ENCODE assay signal across 33 mouse cellular contexts in the genomic region with DNA sequence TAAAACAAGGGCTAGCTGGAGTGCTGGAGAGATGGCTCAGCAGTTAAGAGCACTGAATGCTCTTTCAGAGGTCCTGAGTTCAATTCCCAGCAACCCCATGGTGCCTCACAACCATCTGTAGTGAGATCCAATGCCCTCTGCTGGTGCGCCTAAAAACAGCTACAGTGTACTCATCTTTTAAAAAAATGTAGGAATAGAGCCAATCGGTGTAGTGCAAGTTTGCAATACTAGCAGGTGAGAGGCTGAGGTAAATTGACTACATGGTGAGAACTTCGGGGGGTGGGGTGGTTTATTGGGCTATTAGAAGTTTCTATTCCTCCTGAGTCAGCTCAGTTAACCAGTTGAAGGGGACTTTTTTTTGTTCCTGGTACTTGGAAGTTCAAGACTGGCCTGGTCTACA. TPM values are rescaled to one million over a fixed set of nuclear protein-coding genes. Genes with fewer than 3 reads are reported as not detected.
"Had no signal": no experiment of that assay in that cellular context is flagged by ENCODE, and none has a peak within 500 bp of the region (broad histone marks: within the 10 kb centered on the region; RNA-seq: fewer than 3 reads in every experiment).

No protein-coding gene starts in this region.

- DNase-seq: gastrocnemius, postnatal 14 days; gastrocnemius, postnatal 36 days; heart, adult 11 months; heart, adult 2 months; heart, postnatal 14 days; heart, postnatal 36 days; kidney, adult 11 months; kidney, adult 9 months; kidney, postnatal 14 days; kidney, postnatal 36 days; layer of hippocampus, postnatal 36 days; left cerebral cortex, postnatal 4 days; liver, embryonic 13.5 days had no signal

- ATAC-seq: hindbrain, postnatal 0 days had no signal

- H3K9me3 ChIP-seq: heart, embryonic 15.5 days; hindbrain, embryonic 13.5 days; hindbrain, embryonic 15.5 days; kidney, embryonic 15.5 days; limb, embryonic 13.5 days; limb, embryonic 15.5 days; liver, embryonic 13.5 days; liver, embryonic 15.5 days had no signal

- H3K4me3 ChIP-seq: heart, adult 2 months; heart, embryonic 13.5 days; heart, embryonic 15.5 days; hindbrain, embryonic 13.5 days; hindbrain, embryonic 15.5 days; kidney, embryonic 15.5 days; limb, embryonic 13.5 days; limb, embryonic 15.5 days; liver, embryonic 13.5 days; liver, embryonic 15.5 days had no signal

- H3K36me3 ChIP-seq: heart, embryonic 13.5 days; heart, embryonic 15.5 days; hindbrain, embryonic 13.5 days; hindbrain, embryonic 15.5 days; kidney, embryonic 15.5 days; limb, embryonic 13.5 days; limb, embryonic 15.5 days; liver, embryonic 13.5 days; liver, embryonic 15.5 days had no signal

- H3K9ac ChIP-seq: heart, embryonic 13.5 days; heart, embryonic 15.5 days; hindbrain, embryonic 13.5 days; hindbrain, embryonic 15.5 days; kidney, embryonic 15.5 days; limb, embryonic 13.5 days; limb, embryonic 15.5 days; liver, embryonic 13.5 days; liver, embryonic 15.5 days had no signal

- H3K27ac ChIP-seq: heart, adult 2 months; heart, embryonic 13.5 days; heart, embryonic 15.5 days; hindbrain, embryonic 13.5 days; hindbrain, embryonic 15.5 days; hindbrain, postnatal 0 days; kidney, embryonic 15.5 days; kidney, postnatal 0 days; limb, embryonic 13.5 days; limb, embryonic 15.5 days; liver, embryonic 13.5 days; liver, embryonic 15.5 days had no signal

- H3K27me3 ChIP-seq: hindbrain, embryonic 13.5 days; hindbrain, embryonic 15.5 days; liver, embryonic 13.5 days; liver, embryonic 15.5 days had no signal

- H3K4me2 ChIP-seq: heart, embryonic 11.5 days; heart, embryonic 13.5 days; heart, embryonic 15.5 days; hindbrain, embryonic 13.5 days; hindbrain, embryonic 15.5 days; kidney, embryonic 15.5 days; limb, embryonic 13.5 days; limb, embryonic 15.5 days; liver, embryonic 13.5 days; liver, embryonic 15.5 days had no signal

- H3K4me1 ChIP-seq: heart, embryonic 13.5 days; heart, embryonic 15.5 days; limb, embryonic 13.5 days; limb, embryonic 15.5 days; liver, embryonic 13.5 days; liver, embryonic 15.5 days had no signal

RNA-seq across cellular contexts. Expression of a gene that starts 7.3 kb away (rescaled TPM):
- total RNA-seq: hematopoietic stem cell, adult 5-6 weeks had no signal

RNA-seq across cellular contexts. Expression of a gene that starts 21.2 kb away (rescaled TPM):
- total RNA-seq: gastrocnemius, adult 18-20 months; gastrocnemius, adult 8-10 months; gastrocnemius, postnatal 36 days; heart, adult 2 months; heart, postnatal 14 days; heart, postnatal 36 days; liver, adult 2 months had no signal
- polyA plus RNA-seq: gonadal fat pad, adult 2 months; heart, adult 2 months; heart, embryonic 13.5 days; heart, embryonic 15.5 days; heart, postnatal 0 days; hindbrain, embryonic 11.5 days; kidney, embryonic 15.5 days; large intestine, adult 2 months; limb, embryonic 11.5 days; limb, embryonic 13.5 days; liver, adult 2 months; liver, embryonic 13.5 days; liver, embryonic 15.5 days had no signal
